Mouse (Mus musculus) central nervous system, embryonic 14 days (tissue): ENCODE measurements around the gene Rnf185. TPM values are rescaled to one million over a fixed set of nuclear protein-coding genes. Genes with fewer than 3 reads are reported as not detected.

ENCODE experiments used
- polyA plus RNA-seq: library from polyadenylated mRNA; depleted of rRNA; stranded (reverse); fragments of >200 nt; gene quantifications from 2 replicates; pipeline ENCODE4 v1.2.3, GENCODE M21; 2012; rRNA removed

Gene Rnf185
- polyA plus RNA-seq, result 38.1 and 39.9 TPM in 2 replicates

DNA sequence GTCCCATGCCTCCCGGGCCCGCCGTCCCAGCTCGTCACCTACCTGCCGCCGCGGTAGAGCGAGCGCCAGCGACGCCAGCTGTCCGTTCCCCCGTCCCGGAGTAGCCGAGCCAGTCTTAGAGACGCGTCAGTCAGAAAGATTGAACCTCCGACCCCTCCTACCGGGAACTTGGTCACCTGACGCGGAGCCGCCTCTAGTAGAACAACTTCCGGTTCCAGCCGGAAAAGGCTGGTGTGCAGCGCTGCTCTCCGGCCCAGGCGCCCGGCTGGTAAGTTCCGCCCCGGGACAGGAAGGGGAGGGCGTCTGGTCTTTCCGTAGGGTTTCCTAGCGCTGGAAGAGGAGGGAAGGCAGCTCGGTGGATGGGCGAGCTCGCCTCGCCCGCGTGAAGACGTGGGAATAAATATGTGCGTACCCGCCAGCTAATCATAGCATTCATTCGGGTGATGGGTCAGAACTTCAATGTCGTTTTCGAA, at the start of gene Rnf185:
TSS of gene Rnf185 (minus strand) at position 197 of the 473 bp plus-strand sequence.

DNA sequence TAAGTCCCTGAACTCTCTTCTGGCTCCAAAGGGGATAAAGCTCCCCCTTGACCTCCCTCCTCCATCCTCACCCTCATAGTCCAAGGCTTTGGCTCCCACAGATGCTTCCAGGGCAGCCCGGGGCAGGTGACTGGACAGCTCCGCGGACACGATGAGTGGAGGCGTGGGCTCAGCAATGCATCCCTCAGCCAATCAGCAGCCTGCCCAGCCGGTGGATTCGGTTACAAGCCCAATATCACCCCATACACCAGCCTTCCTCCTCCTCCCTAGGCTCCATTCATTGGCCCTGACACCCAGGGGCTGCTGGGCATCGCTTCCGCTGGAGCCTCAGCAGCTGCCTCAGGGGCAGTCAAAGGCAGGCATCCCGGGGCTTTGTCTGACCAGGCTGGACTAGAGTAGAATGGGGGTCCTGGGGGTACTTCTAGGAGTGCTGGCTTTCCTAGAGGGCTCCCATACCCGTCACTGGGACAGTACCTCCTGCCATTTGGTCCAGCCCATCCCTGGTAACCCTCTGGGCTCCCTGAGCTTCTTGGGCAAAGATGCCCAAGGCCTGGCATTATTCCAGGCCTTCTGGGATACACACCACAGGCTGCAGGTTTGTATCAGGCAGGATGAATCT, 35.9 kb upstream of the Rnf185 start, which contains the start of gene Pla2g3:
TSS of gene Pla2g3 (plus strand) at position 333 of the 619 bp plus-strand sequence.

DNA sequence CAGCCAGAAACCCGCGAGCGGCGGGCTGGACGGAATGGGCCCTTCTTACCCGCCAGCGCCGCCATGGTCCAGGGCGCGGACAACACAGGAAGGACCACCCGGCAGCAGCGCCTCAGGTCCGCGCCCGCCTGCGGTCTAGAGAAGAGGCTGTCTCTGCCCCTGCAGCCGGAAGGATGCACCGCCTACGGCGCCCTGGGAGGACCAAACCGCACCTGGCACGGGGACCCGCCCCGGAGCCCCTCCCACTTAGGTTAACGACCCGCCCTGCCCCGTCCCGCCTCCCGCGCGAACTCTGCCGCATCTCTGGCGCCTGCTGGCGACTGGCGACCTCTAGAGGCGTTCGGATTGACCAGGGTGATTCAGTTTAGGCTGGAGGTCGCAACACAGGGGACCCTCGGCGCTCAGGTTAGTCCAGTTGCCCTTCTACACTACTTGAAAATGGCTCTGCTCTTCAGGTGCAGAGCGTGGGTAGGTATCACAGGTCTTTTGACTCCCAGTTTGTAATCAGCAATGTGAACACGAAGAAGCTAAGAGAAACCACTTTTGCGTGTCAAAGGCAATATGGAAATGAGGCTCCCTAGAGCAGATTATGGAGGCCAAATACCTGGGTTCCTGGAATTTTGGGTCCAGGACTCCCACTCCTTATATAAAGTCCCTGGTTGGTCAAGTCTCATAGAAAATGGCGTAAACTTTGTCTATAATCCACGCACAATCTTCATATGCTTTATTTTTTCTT, 43.0 kb downstream of the Rnf185 start, which contains the start of gene Limk2:
TSS of gene Limk2 (minus strand) at position 193 of the 736 bp plus-strand sequence.

Other genes starting within 250 kb of the Rnf185 start
- gene Eif4enif1, start 250.0 kb downstream of the Rnf185 start, polyA plus RNA-seq, result 81.5 and 81.7 TPM in 2 replicates
- 89.0 and 97.8 TPM in 2 replicates for gene Drg1, start 185.9 kb downstream of the Rnf185 start, polyA plus RNA-seq
- 76.4 and 94.9 TPM in 2 replicates for gene Patz1, start 163.5 kb downstream of the Rnf185 start, polyA plus RNA-seq
- gene Pik3ip1, start 122.0 kb downstream of the Rnf185 start, polyA plus RNA-seq, result 20.1 and 23.3 TPM in 2 replicates
- 165 and 178 TPM in 2 replicates for gene Limk2, start 43.2 kb downstream of the Rnf185 start, polyA plus RNA-seq
- 1.3 and 1.4 TPM in 2 replicates for gene Pla2g3, start 35.9 kb upstream of the Rnf185 start, polyA plus RNA-seq
- gene Inpp5j, start 52.5 kb upstream of the Rnf185 start, polyA plus RNA-seq, result 2.5 and 2.9 TPM in 2 replicates
- gene Selenom, start 62.3 kb upstream of the Rnf185 start, polyA plus RNA-seq, result 63.3 and 92.8 TPM in 2 replicates
- 9.2 and 17.0 TPM in 2 replicates for gene Smtn, start 88.2 kb upstream of the Rnf185 start, polyA plus RNA-seq
- gene Morc2a, start 196.8 kb upstream of the Rnf185 start, polyA plus RNA-seq, result 46.7 and 48.1 TPM in 2 replicates